ENCODE assay signal across 18 mouse cellular contexts in genomic region chr3:108128520-108128919, GRCm38 (mm10). TPM values are rescaled to one million over a fixed set of nuclear protein-coding genes. Genes with fewer than 3 reads are reported as not detected.
"Had no signal": no experiment of that assay in that cellular context is flagged by ENCODE, and none has a peak within 500 bp of the region (broad histone marks: within the 10 kb centered on the region; RNA-seq: fewer than 3 reads in every experiment).

No protein-coding gene starts in this region.

- H3K9me3 ChIP-seq: lung, embryonic 15.5 days; neural tube, embryonic 15.5 days had no signal

- H3K27me3 ChIP-seq: lung, embryonic 15.5 days; neural tube, embryonic 15.5 days had no signal

- H3K27ac ChIP-seq: kidney, postnatal 0 days; lung, embryonic 15.5 days; neural tube, embryonic 15.5 days had no signal

- DNase-seq: kidney, adult 8-10 months; kidney, postnatal 36 days; layer of hippocampus, adult 9-11 months; lung, postnatal 36 days; midbrain, embryonic 14.5 days; right cerebral cortex, postnatal 4 days; thymus, postnatal 4 days had no signal

- H3K4me2 ChIP-seq: lung, embryonic 15.5 days; neural tube, embryonic 15.5 days had no signal

- H3K4me3 ChIP-seq: lung, embryonic 15.5 days; myocyte; neural tube, embryonic 15.5 days had no signal

- ATAC-seq: hindbrain, embryonic 16.5 days; inflammation-experienced regulatory T-cells, adult 6 months; intestine, postnatal 0 days had no signal

- H3K9ac ChIP-seq: lung, embryonic 15.5 days; neural tube, embryonic 15.5 days had no signal

- H3K36me3 ChIP-seq: lung, embryonic 15.5 days; neural tube, embryonic 15.5 days had no signal

RNA-seq across cellular contexts. Expression of gene Gpr61, which starts 26.2 kb away (rescaled TPM):
- total RNA-seq: liver, adult 2 months; megakaryocyte progenitor cell, adult 5-6 weeks had no signal
- polyA plus RNA-seq: inflammation-experienced regulatory T-cells, adult 6 months; kidney, postnatal 0 days; liver, adult 2 months had no signal

RNA-seq across cellular contexts. Expression of gene Gnat2, which starts 35.9 kb away (rescaled TPM):
- total RNA-seq: layer of hippocampus, adult 18-20 months; left cerebral cortex, postnatal 36 days had no signal
- polyA plus RNA-seq: inflammation-experienced regulatory T-cells, adult 6 months had no signal
